Mouse (Mus musculus): ENCODE data around the gene Eef1akmt4. TPM values are rescaled to one million over a fixed set of nuclear protein-coding genes. Genes with fewer than 3 reads are reported as not detected.
A peak's percentile ranks its signal among the peaks of the same experiment; 100 is the strongest.

Eef1akmt4 gene
- total RNA-seq (2021), result 10 to 100 TPM in 1 of 2 experiments, 1 to 10 TPM in 1; 9.3 to 10.7 TPM
- long read RNA-seq, experiment 1, transcript Eef1akmt4-201 (3 exons, 1,134 nt), result major isoform, 13 of 17 reads
- long read RNA-seq, experiment 1, partial matches to known transcripts, result 1 of 17 reads
- long read RNA-seq, experiment 1, other reads (novel, unspliced or antisense), result 3 of 17 reads
- long read RNA-seq, experiment 2, transcript Eef1akmt4-201 (3 exons, 1,134 nt), result major isoform, 15 of 16 reads
- long read RNA-seq, experiment 2, partial matches to known transcripts, result 0 of 16 reads
- long read RNA-seq, experiment 2, other reads (novel, unspliced or antisense), result 1 of 16 reads

DNA sequence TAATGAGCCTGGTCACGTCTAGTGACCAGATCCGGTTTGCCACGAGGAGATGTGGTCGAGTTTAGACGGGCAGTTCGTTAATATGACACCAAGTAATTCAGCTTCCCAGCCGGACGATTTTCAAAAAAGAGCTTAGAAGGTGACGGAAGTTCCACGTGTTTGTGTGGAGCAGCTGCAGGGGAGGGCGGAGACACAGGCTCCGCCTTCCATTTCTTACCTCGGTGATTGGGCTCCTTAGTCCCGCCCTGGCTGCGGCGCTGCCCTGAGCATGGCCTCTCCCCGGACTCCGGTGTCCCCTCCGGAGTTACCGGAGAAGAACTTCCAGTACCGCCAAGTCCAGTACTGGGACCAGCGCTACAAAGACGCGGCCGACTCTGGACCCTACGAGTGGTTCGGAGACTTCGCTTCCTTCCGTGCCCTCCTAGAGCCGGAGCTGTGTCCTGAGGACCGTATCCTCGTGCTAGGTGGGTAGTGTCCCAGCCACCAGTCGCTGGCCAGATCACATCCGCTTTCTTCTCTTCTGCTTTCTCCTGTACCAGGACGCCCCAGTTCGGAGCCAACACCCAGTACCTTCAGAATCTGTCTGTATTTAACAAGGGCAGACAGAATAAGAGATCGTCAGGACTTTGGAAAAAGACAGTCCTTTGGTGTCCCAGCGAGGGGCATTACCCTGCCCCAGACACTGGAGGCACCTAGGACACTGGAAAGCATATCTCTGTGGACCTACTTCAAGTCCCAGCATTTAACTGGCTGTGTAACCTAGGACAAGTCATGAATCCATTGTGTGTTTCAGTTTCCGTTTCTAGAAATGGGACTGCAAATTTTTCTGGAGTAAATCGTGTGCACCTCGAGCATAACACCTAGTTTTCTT is at the start of gene Eef1akmt4, which contains the start of the genes Gm49333 and Alg3:
Gene Eef1akmt4 (plus strand): TSS at position 237 of the 871 bp plus-strand sequence.
Gene Gm49333 (plus strand): TSS at position 254 of the 871 bp plus-strand sequence.
Gene Alg3 (minus strand): TSS at position 379 of the 871 bp plus-strand sequence.
- DNase-seq, result peak; percentile 92

DNA sequence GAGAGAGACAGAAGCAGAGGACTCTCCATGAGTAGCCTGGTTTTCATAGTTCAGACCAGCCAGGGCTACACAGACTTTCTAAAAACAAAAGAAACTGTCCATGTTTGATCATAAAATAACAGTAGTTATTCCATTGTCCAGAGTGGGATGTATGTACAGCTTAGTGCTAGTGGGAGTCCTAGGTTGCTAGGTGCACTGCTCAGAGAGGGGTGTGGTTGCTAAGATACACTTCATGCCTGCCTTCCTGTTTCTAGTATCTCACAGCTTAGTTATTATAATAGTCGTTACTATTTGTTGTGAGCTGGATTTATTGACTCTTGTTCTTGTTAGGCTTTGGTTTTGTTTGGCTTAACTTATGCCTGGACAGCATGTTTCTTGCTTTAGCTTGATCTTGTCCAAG is 46.3 kb upstream of the Eef1akmt4 start:
- DNase-seq, result no peak

DNA sequence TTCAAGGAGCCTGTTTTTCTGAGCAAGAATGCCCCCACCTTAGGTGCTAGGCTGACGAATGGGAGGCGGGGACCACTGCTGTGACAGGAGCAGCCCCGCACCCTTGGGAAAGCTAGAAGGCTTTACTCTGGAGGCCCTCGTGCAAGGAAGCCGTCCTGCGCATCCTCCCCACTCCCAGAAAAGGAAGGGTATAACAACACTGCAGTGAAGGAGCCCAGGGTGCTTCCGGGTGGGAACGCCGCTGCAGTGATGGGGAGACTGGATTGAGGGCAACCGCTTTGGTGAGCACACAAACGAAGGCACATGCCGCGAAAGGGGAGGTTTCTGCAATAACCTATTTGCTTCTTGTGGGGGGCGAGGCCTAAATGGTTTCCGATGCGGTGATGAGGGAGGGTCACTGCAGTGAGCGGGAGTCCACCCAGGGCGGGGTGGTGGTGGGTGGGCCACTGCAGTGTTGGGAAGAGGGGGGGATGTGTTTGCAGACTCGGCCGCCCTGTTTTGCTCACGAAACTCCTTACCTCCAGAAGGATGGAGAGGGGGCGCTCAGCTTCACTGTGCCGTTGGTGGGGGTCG is 21.9 kb upstream of the Eef1akmt4 start, which contains the start of gene Vwa5b2:
Gene Vwa5b2 (plus strand): TSS at position 106 of the 573 bp plus-strand sequence.
- DNase-seq, result peak; percentile 6

DNA sequence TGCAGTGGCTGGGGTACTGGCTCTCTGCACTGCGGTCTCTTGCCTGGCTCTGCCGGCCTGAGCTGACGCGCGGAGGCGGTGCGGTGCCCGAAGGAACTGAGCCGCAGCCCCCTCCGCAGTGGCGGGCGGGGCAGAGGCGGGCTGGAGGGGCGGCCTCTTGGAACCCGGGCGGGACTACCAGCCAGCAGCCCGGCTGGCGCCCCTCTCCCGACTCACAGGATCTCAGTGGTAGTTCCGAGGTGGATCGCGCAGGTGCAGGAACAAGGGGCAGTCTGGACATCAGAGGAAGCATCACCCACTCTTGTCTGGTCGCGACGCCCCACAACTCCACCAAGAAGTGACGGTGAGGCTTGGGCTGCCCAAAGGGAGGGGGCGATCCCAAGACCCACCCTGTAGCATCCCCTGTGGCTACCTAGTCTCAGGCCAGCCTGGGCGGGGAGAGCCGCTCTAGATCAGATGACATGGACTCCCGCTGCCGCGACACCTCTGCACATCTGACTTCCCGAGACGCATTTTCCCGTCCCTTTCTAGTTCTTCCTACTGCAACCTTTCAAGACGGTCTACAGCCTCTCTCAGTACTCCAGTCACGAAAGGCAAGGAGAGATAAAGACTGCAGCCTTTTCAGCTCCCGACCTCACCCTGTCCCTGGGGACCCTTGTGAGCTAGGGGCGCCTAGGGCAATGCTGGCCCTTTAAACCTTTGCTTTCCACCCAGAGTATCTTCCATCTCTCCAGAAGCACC is 21.3 kb upstream of the Eef1akmt4 start:
- DNase-seq, result peak; percentile 44

DNA sequence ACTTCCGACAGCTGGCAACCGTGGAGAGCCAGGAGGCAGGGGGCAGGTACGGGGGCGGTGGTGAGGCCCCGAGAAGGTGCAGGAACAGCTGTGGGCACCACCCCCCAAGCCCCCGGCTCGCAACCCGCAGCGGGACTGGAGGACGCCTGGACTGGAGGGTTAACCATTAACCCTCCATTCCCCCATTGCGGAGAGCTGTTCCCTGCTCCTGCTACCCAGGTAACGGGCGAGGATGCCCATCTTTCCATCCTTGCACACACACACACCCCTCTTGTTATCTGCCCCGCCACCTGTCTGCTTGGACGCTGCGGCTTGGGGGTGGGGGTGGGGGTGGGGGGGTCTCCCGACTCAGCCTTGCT is 20.7 kb upstream of the Eef1akmt4 start:
- no peak for DNase-seq

DNA sequence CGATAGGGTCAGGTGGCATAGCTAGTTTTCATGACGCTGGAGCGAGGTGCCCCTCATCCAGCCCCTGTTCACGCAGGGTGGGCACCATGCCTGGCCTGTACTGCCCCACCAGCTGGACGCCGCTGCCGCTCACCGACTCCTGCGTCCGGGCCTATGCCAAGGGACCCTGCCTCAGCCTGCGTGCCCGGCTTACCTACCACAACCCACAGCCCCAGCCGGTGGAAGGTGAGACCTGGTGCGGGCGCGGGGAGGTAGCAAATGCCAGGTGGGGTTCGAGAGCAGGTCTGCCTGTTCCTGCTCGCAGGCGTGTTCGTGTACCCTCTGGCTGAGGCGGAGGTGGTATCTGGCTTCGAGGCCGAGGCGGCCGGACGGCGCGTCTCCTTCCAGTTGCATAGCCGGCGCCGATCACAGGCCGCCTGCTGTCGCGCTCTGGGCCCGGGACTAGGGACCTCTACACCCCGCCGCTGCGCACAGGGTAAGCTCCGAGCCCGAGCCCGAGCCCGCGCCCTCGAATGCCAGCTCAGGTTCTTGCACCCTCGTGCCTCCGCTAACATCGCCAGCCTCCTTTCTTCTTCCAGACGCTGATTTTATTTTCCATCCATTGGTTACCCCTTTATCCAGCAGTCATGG is 20.2 kb upstream of the Eef1akmt4 start:
- DNase-seq, result peak; percentile 27

DNA sequence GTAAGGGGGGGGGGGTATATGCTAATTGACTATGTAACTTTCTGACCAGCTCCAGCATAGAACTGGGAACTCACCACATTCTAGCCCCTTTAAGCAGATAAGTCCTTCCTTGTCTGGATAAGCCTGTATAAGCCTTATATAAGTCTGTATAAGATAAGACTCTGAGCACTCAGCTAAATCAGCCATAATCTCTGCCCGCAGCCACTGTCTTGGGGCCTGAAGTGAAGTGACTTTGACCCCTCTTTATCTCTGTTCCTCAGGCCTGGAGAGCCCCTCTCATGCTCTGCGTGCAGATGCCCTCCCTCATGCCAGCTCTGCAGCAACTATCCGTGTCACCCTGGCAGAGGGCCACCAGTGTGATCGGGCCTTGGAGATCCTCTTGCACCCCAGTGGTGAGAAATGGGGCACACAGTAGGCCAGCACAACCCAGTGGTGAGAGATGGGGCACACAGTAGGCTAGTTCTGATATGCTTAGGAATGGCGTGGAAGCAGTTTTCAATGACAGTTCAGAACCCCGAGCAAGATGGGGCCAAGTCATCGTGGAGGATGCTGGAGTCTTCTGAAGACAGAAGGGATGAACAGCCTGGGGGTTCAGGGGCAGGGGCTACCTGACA is 16.2 kb upstream of the Eef1akmt4 start:
- DNase-seq, result no peak

DNA sequence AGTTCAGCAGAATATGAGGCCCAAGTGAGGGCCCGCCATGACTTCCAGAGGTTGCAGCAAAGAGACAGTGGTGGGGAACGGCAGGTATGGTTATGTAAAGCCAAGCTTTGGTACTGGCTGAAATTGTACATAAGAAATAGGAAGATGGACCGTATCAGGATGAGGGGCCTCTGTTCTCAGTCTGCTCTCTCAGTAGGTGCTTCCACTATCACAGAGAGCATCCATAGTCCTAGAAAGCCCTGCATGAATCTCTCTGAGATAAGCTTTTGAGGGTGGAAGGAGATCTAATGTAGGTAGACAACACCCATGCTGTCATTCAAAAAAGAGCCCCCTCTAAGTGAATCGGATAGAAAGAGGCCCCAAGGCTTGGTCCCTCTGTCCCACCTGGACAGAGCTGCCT is 15.7 kb upstream of the Eef1akmt4 start:
- no peak for DNase-seq

DNA sequence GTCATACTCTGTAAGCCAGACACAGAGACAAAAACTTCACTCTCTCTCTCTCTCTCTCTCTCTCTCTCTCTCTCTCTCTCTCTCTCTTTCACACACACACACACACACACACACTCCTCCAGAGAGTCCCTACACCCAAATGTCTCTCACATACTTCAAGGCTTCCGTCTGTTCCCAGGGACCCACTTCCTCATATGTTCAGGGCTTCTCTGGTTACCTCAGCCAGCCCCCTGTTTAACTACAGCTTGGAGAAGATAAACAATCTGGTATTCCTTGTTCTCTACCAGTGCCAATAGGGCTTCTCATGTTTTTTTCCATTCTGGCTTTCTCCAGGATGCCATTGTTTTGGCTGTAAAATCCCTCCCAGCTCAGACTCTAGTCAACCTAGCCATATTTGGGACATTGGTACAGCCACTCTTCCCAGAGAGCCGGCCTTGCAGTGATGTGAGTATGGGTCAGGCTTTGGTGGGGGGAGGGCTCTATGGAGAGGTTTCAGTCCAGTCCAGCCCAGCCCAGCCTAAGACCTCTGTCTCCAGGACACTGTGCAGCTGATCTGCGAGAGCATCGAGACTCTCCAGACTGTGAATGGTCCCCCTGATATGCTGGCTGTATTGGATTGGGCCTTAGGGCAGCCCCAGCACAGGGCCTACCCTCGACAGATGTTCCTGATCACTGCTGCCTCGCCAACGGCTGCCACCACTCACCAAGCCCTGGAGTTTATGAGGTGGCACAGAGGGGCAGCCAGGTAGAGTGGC is 14.5 kb upstream of the Eef1akmt4 start:
- DNase-seq, result no peak

DNA sequence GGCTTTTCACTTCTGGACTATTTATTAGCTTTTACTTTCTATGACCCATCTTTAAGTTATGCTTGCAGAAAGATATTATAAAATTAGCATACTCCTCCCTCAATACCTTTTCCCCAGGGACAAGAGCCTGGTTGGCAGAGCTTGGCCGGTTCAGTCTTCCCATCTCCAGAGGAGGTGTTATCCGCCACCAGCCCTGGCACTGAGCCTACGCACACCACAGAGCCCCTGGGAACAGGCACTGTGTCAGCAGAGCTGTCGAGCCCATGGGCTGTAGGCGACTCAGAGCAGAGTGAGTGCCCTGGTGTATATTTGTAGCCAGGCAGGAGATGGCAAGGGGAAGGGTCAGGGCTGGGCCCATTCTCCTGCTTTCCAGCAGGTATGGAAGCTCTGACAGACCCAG is 10.9 kb upstream of the Eef1akmt4 start:
- DNase-seq, result peak; percentile 25

DNA sequence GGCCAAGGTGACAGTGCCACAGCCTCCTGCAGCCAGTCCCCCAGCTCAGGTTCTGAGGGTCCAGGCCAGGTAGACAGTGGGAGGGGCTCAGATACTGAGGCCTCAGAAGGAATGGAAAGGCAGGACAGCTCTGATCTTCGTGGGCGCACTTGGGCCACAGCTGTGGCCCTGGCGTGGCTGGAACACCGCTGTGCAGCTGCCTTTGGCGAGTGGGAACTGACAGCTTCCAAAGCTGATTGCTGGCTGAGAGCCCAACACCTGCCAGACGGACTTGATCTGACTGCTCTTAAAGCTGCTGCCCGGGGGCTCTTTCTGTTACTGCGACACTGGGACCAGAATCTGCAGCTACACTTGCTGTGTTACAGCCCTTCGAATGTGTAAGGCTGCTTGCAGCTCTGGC is 6.7 kb upstream of the Eef1akmt4 start:
- no peak for DNase-seq

DNA sequence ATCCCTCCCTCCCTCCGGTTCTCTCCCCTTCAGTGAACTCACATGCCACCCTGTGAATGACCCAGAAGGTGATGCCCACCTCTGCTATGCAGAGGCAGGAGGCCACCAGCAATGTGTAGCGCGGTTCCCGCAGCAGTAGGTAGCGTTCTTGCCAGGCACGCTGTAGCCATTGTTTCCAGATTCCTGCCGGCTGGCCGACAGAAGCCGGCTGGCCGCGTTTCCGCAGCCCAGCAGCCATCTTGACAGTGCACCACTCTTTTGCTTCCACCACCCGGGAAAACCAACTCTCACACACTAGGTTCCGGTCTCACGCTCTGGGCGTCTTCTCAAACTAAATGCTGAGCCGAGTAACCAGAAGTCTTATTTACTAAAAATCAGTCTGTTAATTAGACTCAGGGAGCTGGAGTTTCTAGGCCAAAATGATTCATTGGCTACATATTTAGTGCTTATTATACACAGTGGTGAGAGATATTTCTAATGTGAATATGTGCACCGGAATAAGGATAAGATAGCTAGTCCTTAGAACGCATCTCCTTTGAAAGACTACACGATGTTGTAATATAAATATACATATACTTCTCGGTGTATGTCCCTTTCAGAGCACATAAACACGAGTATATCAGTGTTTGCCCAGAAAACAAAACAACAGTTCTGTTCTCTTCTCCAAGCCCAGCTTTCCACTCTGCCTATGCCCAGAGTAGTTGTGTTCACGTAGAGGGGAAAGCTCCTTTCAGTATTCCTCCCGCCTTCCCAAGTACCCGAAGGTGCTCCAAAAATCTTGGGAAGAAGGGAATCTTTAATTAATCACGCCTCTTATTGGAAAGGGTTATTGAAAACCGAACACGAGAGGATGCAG is 664 bp upstream of the Eef1akmt4 start:
- peak; percentile 83 for DNase-seq

DNA sequence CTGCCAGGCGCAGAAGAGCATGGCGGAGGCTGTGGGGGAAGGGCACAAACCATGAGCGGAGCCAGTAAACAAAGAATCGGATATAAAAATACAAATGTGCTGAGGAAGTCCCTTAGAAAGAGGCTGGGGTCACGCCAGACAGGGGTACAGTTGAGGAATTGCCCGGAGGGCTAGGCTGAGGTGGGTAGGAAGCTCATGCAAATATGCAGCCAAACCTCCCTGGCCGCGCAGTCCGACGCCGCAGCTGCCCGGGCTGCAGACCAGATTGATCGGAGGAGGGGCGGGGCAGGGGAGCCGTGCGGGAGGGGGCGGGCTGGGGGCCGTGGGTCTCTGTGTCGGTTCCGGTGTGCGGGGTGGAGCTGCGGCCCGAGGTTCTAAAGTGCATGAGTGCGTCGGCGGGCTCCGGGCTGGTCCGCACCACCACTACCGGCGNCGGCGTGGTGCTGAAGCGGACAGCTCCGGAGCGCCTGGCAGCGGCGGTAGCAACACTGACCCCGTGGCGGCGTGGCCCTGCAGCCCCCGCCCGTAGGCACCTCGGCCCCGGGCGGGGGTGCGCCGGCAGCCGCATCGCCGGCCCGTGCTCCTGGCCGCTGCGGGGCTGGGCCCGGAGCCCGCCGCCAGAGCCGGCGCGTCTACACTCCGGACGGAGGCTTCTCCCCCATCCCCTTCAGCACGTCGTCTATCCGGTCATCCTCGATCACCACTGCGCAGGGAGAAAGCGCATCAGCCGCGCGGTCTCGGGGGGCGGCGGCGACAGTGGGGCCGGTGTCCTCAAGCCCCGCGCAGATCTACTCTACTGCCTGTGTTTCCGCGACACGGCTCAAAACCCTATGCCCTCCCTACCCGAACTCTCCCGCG is 8.4 kb downstream of the Eef1akmt4 start:
- peak; percentile 60 for DNase-seq

DNA sequence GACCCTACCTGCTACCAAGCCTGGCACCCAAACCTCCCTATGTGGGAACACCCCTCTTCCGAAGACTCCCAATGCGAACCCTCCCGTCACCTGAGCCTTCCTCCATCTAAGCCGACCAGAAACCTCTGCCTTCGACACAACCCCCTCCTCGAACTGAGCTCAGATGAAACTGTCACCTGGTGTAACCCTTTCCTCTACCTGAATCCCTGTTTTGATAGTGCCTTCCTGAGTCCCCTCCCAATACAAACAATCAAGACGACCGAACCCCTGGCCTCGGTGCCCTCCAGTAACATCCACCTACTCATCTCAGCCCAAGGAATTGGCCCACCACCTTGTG is 9.0 kb downstream of the Eef1akmt4 start:
- no peak for DNase-seq

DNA sequence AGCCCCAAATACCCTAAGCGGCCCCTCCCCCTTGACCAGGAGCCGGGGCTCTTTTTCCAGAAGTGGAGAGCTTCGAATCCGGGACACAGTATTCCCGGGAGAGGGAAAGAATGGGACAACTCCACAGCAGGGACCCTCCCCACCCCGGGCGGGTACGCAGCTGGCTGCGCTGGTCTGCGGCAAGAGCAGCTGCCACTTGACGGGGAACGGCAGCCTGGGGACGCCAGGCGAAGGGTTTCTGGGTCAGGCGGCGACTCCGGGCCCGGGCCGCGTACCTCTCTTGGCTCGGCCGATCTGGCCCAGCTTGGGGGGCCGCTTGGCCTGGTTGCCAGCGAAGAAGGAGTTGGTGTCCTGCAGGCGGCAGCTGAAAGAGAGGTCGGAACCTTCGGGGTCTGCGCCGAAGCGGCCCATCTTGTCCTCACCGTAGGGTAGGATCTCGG is 9.4 kb downstream of the Eef1akmt4 start:
- DNase-seq, result no peak

DNA sequence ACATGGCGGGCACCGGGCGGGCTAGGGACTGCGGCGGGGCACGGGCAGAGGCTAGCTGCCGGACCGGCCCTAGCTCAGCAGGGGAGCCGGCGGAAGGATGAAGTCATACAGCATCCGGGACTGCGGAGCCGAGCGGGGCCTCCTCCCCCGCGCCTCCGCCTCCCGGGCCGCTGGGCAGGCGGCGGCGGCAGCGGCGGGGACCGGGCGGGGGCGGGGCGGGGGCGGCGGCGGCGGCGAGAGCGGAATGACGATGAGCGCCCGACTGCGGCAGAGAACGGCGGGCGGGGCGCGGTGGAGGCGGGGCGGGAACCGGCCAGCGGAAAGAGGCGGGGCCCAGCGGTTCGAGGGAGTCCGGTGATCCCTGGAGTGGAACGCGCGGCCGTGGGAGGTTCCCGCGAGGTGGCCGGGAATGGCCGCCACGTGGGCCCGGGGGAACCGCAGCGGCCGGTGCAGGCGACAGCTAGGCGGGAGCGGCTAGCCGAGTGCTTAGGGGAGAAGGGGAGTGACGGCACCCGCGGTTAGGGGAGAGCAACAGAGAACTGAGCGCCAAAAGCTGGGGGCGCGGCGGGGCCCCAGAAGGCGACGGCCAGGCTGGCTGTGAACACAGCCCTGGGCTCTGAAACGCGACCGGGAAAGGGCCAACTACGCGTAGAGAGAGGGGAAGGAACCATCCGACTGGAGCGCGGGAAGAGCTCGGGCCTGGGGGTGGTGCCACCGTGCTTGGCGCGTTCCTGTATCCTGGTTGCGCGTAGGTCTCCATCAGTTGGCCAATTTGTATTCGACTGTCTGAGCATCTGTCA is 10.0 kb downstream of the Eef1akmt4 start, which contains the start of gene Camk2n2:
Gene Camk2n2 (minus strand): TSS at position 97 of the 800 bp plus-strand sequence.
- peak; percentile 89 for DNase-seq

DNA sequence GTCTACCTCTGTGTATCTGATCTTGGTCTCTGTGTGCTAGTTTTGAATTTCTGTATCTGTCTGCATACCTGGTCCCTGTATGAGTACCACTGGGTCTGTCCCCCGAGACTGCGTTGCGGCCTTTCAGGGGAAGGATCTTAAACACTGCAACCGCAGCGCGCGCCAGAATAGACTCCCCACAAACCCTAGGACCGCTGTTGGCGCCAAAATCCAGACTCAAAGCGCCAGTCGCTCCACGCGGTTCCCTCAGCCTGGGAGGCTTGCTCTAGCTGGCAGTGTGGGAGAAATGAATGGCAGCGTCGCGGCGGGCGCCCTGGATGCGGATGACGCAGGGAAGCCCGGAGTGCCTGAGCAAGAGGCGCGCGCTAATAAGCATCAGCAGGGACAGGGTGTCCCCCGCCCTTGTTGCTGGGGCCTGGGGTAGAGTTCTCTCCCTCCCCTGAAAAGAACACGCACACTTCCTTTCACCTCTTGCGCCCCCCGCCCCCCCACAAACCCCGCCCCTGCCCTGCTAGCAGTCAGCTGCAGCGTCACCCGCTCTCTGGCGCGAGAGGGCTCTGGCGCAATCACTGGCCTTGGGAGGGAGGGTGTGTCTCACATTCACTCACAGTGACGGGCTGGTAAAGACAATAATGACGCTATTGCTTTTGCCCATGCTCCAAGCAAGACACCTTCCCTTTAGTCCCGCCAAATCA is 10.7 kb downstream of the Eef1akmt4 start:
- DNase-seq, result peak; percentile 91

Measured in adrenal gland, postnatal 10 days (tissue).